Comparison of ENCODE assay signal across 9 mouse cellular contexts in genomic region chr12:16577665-16578233, GRCm38 (mm10). TPM values are rescaled to one million over a fixed set of nuclear protein-coding genes. Genes with fewer than 3 reads are reported as not detected.
A peak's percentile ranks its signal among the peaks of the same experiment; 100 is the strongest.
DNase-seq lines count a peak whose midpoint lies in the region; ATAC-seq lines count a peak whose summit lies in the region.
"Had no signal": no experiment of that assay in that cellular context is flagged by ENCODE, and none has a peak within 500 bp of the region (broad histone marks: within the 10 kb centered on the region; RNA-seq: fewer than 3 reads in every experiment).

No protein-coding gene starts in this region.

- DNase-seq in heart, adult 11 months: peak; percentile 95
- no peak for DNase-seq in heart, embryonic 10.5 days (ENCODE audit: low spot score)
- peak; percentile 35 for DNase-seq in right cerebral cortex, adult 18-20 months
- no peak for DNase-seq in right cerebral cortex, postnatal 25 days
- no peak for DNase-seq in adrenal gland, postnatal 10 days

- no peak overlapping the region for H3K9ac ChIP-seq in hindbrain, embryonic 12.5 days
- H3K9ac ChIP-seq in neural tube, embryonic 14.5 days (replicated peaks; ENCODE audit: low read depth, low read length): no peak overlapping the region

- no peak overlapping the region for H3K27ac ChIP-seq in heart, embryonic 10.5 days
- peak overlapping the region; percentile 68; the same call in 1 of the 2 replicates for H3K27ac ChIP-seq in hindbrain, embryonic 12.5 days
- peak overlapping the region; percentile 66 for H3K27ac ChIP-seq in neural tube, embryonic 14.5 days (ENCODE audit: low read depth, low read length)
- H3K27ac ChIP-seq: heart, adult 2 months had no signal

- ATAC-seq in hindbrain, embryonic 12.5 days (ENCODE audit: low FRiP score): peak; percentile 72
- ATAC-seq in neural tube, embryonic 14.5 days (ENCODE audit: low read depth): peak; percentile 85
- ATAC-seq in CD4-positive, CD25-positive, alpha-beta regulatory T cell, adult 4 months: no peak

- peaks cover 13% of the 10 kb centered on the region for H3K4me1 ChIP-seq in heart, embryonic 10.5 days
- H3K4me1 ChIP-seq in hindbrain, embryonic 12.5 days: peaks cover 16% of the 10 kb centered on the region; the same call in 1 of the 2 replicates
- 0 out of 2 replicates have a peak, but pooled peaks cover 5% of the 10 kb centered on the region for H3K4me1 ChIP-seq in neural tube, embryonic 14.5 days (ENCODE audit: control insufficient read depth, insufficient read depth, low read length)

- H3K27me3 ChIP-seq in heart, embryonic 10.5 days (ENCODE audit: insufficient read depth, poor library complexity, severe bottlenecking): no peaks in the 10 kb centered on the region
- H3K27me3 ChIP-seq in hindbrain, embryonic 12.5 days: no peaks in the 10 kb centered on the region
- H3K27me3 ChIP-seq in neural tube, embryonic 14.5 days (ENCODE audit: control insufficient read depth, insufficient read depth, low read length): no peaks in the 10 kb centered on the region

- WGBS in heart, embryonic 10.5 days: 75% methylated on average over 9 of the region's 9 CpGs
- WGBS in hindbrain, embryonic 12.5 days: 61% methylated on average over 9 of the region's 9 CpGs
- WGBS in neural tube, embryonic 14.5 days: 41% methylated on average over 9 of the region's 9 CpGs

- no peak overlapping the region for H3K4me2 ChIP-seq in hindbrain, embryonic 12.5 days (replicated peaks)
- no peak overlapping the region for H3K4me2 ChIP-seq in neural tube, embryonic 14.5 days (ENCODE audit: low read depth, low read length)

- peaks cover 25% of the 10 kb centered on the region; the same call in 1 of the 2 replicates for H3K36me3 ChIP-seq in heart, embryonic 10.5 days
- H3K36me3 ChIP-seq in hindbrain, embryonic 12.5 days: peaks cover 57% of the 10 kb centered on the region
- H3K36me3 ChIP-seq in neural tube, embryonic 14.5 days (ENCODE audit: control insufficient read depth, insufficient read depth, low read length): peaks cover 19% of the 10 kb centered on the region

- H3K9me3 ChIP-seq in heart, embryonic 10.5 days: no peaks in the 10 kb centered on the region
- H3K9me3 ChIP-seq in hindbrain, embryonic 12.5 days (replicated peaks): no peaks in the 10 kb centered on the region
- H3K9me3 ChIP-seq in neural tube, embryonic 14.5 days (ENCODE audit: control insufficient read depth, low read length): no peaks in the 10 kb centered on the region

- H3K4me3 ChIP-seq in heart, embryonic 10.5 days: no peak overlapping the region
- no peak overlapping the region for H3K4me3 ChIP-seq in hindbrain, embryonic 12.5 days
- H3K4me3 ChIP-seq in neural tube, embryonic 14.5 days (ENCODE audit: low read depth, low read length): no peak overlapping the region
- H3K4me3 ChIP-seq: heart, adult 2 months had no signal

RNA-seq across cellular contexts. Expression of gene Lpin1, which starts 33.0 kb away (rescaled TPM):
- polyA plus RNA-seq in heart, embryonic 10.5 days (2016; fragmentation: Nextera tagmentation; extraction: Ambion mirVana): 3.3 and 4.6 TPM in 2 replicates
- polyA plus RNA-seq in hindbrain, embryonic 12.5 days (2016; fragmentation: Nextera tagmentation; extraction: Ambion mirVana): 17.1 and 19.0 TPM in 2 replicates
- 21.4 and 22.1 TPM in 2 replicates for polyA plus RNA-seq in neural tube, embryonic 14.5 days (2014; fragmentation: Nextera tagmentation; extraction: Ambion mirVana)
- 100 to 1,000 TPM in 1 of 2 experiments, 10 to 100 TPM in 1; 76.2 to 163 TPM for total RNA-seq in adrenal gland, postnatal 10 days (2021)
- 10 to 100 TPM; 20.0 to 31.1 TPM for polyA plus RNA-seq in CD4-positive, CD25-positive, alpha-beta regulatory T cell, adult 4 months (2017; shearing (Covaris generic))

Comparison
In these comparisons a context has a peak if more than half of its experiments do, and no peak if none do; other contexts are left out.
1. DNase-seq: peak in heart, adult 11 months (single experiment) and right cerebral cortex, adult 18-20 months (single experiment); none in heart, embryonic 10.5 days (single experiment), right cerebral cortex, postnatal 25 days (single experiment) and adrenal gland, postnatal 10 days (single experiment).